Mouse (Mus musculus) cerebellum, adult (tissue): ENCODE measurements around the gene Tesk1.

Experiments
- ATAC-seq: cut with Nextera tagmentation; 2 replicates; pipeline ENCODE4 v1.9.2; 2017; ENCODE audit warnings: mild to moderate bottlenecking, moderate library complexity, mixed read lengths; ENCODE audit not compliant: insufficient number of reproducible peaks, low FRiP score, low TSS enrichment

Tesk1 gene

GRCm38 (mm10) chr4:43490801-43491200 is 49.1 kb downstream of the Tesk1 start:
- no peak for ATAC-seq

GRCm38 (mm10) chr4:43492101-43492820 is 50.5 kb downstream of the Tesk1 start:
- ATAC-seq: no peak

DNA sequence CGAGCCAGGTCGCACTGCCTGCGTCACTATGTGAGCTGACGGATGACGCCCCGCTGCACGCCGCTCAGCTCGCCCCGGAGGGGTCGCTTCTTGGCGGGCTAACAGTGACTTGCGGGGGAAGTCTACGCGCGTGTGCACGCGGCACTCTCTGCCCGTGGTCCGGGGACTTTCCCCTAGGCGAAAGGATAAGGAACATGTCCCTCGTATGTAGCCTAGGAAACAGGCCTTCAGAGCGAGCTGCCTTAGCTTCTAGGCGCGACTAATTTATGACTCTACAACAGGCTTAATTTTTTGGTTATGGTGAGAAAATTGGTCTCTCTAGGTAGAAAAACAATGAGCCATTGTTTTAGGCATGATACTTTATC is 51.1 kb downstream of the Tesk1 start, which contains the start of gene Ccdc107:
Gene Ccdc107 (plus strand): TSS at position 80 of the 365 bp plus-strand sequence.
- ATAC-seq: peak; percentile 98

- ATAC-seq: peak; percentile 77
Measured at GRCm38 (mm10) chr4:43493186-43493845, 51.6 kb downstream of the Tesk1 start.

DNA sequence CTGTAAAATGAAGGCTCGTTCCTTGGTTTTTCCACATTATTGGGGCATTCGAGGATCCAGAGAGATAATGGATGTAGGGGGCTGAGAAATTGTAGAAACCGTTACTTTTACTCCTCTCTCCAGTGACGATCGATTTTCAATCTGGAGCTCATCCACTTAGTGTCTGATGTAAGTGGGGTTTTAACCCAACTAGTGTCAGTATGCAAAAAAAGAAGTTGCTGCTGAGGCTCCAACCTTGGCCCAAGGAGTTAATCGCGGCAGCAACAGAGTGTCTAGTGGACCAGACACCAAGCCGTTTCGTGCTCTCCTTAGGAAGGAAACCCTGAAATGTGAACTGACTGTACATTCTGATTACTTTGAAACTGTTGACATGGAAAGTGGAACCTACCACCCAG is 52.1 kb downstream of the Tesk1 start:
- no peak for ATAC-seq

DNA sequence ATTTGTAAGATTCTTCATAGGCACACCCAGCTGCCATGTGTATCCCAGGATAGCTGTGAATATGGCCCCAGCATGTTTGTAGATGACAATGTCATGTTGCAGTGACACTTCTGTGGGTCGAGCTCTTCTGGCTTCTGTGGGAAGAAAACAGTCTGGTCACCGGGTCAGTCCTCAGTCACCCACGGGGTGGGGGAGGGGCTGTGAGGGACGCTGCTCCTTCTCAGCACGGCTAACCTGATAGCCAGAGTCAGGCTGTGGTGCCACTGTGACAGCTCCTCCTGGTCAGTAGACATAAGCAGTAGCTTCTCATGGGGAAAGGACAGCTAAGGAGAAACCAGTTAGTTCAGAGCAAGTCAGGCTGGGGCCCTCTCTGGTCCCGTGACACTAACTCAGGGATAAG is 54.8 kb downstream of the Tesk1 start:
- ATAC-seq: no peak

- ATAC-seq: no peak
Measured at GRCm38 (mm10) chr4:43497405-43497804, 55.7 kb downstream of the Tesk1 start.
